Mouse (Mus musculus) embryo, embryonic 10.5 days (tissue): Measurements from ENCODE around the gene Slc19a2.

ENCODE experiments used
- DNase-seq: peaks from one replicate; pipeline ENCODE4 v3.0.0-alpha.2; 2015; ENCODE audit warnings: low spot score

The Slc19a2 gene

DNA sequence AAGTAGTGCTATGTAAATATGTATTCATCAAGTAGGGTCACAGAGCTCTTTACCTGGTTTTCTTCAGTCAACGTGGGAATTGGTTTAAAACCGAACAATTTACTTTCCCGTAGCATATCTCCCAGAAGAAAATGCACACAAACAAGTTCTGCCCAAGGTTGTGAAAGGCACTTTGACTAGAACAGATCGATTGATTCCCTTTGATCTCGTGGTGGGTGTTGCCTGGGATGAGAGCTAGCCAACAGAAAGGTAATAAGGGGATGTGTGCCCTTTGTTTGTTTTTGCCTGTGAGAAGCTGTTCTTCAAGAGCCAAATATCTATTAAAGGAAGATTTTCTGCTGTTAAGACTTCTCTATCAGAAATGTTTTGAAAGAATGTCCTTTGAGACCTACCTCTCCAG, 3.7 kb downstream of the Slc19a2 start:
- no peak for DNase-seq

DNA sequence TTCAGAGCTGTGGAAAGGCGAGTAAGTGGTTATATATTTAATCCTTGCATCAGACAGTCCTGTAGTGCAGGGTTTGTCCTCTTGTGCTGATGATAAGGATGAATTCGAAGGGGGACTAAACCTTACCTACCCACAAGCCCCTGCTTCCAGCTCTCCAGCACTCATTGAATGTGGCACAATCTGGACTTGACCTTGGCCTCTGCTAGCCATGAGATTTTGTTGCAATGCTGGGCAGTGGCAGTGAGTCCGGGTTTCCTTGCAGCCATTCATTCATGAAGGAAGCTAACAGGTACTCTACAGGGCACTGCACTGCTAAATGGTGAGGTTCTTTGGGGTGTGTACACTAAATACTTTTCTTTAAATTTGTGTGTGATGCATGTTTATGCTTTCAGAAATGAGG, 6.0 kb downstream of the Slc19a2 start:
- no peak for DNase-seq

DNA sequence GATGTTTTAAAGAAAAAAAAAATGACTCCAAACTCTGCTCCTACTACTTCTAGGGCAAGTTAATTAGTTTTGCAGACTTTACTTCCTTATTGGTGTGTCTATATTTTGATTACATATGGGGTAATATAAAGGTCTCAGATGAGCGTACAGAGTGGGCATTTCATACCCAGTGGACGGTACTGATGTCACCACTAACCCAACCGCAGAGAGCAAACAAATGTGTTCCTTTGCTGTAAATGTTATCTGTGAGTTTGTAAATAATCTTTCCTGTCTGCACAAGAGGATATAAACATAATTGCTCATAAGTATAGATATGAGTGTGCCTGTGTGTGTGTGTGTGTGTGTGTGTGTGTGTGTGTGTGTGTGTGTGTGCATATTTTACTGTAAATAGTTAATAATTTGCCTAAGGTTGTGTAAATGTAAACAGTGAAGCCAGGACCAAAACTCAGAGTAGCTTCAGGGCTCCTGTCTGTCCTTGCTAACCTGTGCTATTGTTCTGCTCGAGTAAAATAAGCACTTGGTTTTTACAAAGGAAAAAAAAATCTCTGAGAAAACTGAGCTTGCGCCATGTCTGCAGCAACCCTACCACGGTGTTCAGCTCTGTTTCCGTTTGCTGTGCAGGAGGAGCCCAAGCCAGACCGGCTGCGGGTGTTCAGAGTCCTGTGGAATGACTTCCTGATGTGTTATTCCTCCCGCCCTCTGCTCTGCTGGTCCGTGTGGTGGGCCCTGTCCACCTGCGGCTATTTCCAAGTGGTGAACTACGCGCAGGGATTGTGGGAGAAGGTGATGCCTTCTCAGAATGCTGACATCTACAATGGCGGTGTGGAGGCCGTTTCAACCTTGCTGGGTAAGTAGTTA, 11.6 kb downstream of the Slc19a2 start:
- no peak for DNase-seq

GRCm38 (mm10) chr1:164261553-164261952, 12.7 kb downstream of the Slc19a2 start:
- no peak for DNase-seq

DNA sequence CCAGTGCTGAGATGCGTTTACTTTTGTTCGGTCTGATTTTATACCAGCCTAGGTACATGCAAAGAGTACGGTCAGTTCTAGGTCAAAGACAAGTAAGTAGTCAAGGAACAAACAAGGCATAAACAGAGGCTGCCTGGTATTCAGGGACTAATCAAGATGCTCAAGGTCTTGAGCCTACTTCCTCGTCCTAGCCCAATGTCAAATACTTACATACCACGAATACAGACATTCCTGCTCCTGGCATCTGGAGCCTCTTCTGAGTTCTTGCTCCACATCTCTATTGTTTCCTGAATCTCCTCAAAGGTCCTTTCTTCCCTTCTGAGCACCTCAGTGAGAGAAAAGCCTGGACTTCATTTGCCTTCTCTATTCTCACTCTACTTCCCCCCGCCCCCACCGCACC, 22.1 kb downstream of the Slc19a2 start:
- DNase-seq = no peak

- DNase-seq = peak; percentile 71
Measured at GRCm38 (mm10) chr1:164273659-164274058, 24.8 kb downstream of the Slc19a2 start.

GRCm38 (mm10) chr1:164275455-164275954, 26.7 kb downstream of the Slc19a2 start, which contains the start of gene Ccdc181:
Ccdc181 (plus strand) TSS chr1:164275585.
- DNase-seq = peak; percentile 93

GRCm38 (mm10) chr1:164276552-164276951, 27.7 kb downstream of the Slc19a2 start:
- no peak for DNase-seq

- DNase-seq = no peak
Measured at GRCm38 (mm10) chr1:164279332-164279731, 30.5 kb downstream of the Slc19a2 start.

DNA sequence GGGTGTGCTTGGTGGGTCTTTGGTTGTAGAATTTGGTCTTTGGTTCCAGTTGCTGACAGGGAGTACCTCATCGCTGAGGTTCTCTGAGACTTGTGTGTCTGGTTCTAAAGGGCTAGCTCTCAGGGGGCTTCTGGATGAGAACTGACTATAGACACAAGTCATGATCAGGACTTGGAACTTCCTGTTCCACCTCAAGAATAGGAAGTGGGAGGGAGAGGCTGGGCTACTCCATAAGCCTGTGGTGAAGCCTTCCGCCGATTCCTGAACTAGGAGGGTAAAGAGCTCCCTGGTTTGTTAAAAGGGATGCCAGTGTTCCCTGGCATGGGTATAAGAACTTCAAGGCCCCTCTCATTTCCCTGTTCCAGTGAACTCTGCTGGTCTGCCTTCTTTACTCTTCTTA, 35.2 kb downstream of the Slc19a2 start:
- DNase-seq = no peak

GRCm38 (mm10) chr1:164287406-164287805, 38.6 kb downstream of the Slc19a2 start:
- DNase-seq = no peak

DNA sequence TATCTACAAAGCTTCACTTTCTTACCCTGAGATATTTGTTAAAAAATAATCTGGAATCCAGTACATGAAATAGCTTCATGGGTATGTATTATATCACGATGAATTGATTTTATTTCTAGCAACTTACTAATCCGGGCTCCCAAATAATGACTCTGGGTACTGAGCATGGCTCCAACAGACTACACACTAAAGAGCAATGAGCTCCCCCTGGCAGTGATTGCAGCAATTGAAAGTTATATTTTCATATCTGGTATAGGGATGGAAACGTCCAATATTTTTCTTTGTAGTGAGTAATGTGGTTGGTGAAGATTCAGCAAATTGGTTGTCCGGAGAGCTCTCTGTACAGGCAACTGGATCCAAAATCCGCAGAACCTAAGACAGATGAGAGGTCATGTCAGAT, 43.2 kb downstream of the Slc19a2 start:
- no peak for DNase-seq

GRCm38 (mm10) chr1:164294071-164294470, 45.2 kb downstream of the Slc19a2 start:
- DNase-seq = no peak

- no peak for DNase-seq
Measured at GRCm38 (mm10) chr1:164296473-164296872, 47.6 kb downstream of the Slc19a2 start.

DNA sequence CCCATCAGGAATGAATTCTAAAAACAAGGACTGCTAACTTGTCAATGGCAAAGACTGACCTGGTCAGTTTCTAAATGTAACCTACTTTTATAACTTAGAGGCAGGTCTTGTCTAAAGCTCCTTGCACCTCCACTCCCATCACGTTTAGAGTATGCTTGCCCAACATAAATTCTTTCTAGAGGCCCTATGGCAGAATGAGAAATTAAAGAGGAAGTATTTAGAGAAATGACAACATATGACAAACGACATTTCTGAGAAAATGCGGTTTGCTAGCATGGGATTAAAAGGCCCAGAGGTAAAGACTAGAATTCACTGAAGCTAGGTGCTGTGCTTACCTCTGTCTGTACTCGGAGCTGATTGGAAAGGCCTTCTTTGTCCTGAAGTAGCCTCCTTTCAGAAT, 53.1 kb downstream of the Slc19a2 start:
- no peak for DNase-seq

DNA sequence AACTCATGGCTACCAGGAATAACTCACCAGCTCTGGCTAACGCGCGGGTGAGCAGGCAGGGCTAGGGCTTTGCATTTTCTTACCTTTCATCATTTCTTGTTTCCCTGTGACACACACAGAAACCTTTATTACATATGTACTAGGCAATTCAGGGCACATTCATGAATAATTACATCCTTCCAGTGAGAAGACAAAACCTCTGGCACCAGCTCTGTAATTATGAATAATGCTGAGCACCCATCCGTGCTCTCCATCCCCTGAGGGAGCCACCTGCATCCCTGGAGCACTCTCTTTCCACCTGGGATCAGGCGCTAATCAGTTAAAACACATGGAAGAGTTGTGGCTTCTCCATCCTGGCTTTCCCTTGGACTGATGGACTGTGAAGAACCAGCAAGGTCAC, 55.0 kb downstream of the Slc19a2 start, which contains the start of gene Nme7:
TSS of gene Nme7 (plus strand) at position 301 of the 400 bp plus-strand sequence.
- DNase-seq = no peak

DNA sequence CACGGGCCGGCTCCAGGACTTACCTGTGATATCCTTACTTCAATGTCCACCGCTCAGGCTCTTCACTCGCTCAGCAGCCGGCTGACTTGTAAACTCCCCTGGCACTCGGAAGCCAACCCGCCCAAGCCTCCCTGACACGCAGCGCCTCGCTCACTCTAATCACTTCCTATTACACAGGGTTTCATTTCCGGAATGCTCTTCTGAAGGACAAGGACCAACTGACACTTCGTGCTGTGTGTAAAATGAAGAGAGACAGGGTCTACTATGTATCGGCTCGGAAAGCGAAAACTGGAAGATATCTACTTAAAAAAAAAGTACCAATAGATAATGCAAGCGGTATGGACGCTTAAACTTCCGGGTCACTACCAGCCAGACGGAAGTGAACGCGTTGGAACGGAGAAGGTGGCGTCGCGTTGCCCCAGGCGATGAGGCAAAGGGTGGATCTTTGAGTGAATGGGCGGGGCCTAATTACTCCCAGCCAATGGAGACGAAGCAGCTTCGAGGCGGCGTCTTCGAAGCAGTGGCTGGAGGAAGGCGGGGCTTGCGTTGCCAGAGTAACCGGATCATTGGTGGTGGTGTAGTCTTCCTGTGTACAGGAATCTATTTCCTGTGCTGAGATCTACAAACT, 58.4 kb downstream of the Slc19a2 start, which contains the start of gene Blzf1:
TSS of gene Blzf1 (minus strand) at position 366 of the 628 bp plus-strand sequence.
- peak; percentile 100 for DNase-seq

GRCm38 (mm10) chr1:164307922-164308321, 59.1 kb downstream of the Slc19a2 start:
- no peak for DNase-seq

DNA sequence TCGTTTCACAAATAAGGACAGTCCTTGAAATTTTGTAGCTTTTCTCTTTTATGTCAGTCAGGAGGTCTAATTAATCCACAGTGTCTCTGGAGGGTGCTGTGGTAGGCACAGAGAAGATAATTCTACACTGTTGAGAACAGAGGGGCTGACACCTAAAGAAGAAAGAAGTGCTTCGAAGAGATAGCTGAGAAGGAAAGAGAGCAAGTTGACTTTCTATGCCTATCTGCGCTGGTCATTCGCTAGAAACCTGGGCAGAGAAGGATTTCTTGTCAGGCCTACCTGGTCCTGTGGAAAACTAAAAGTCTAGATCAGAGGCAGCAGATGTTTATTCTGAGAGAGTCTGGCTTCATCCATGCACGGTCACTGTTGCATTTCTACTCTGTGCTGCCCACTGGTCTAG, 65.2 kb downstream of the Slc19a2 start:
- DNase-seq = no peak
